Mouse (Mus musculus) left cerebral cortex, adult 8-10 months (tissue): ENCODE measurements at regions not wholly inside any gene's neighbourhood (a gene's known extent, or its start where the extent isn't known, plus 50 kb on each side); places are given as distances from the start of the nearest gene placed in this dataset.

Experiments
- DNase-seq, 2 experiments: peaks; one replicate each; pipeline ENCODE4 v3.0.0; 2022; ENCODE audit warnings: low spot score in 2 of 2

DNA sequence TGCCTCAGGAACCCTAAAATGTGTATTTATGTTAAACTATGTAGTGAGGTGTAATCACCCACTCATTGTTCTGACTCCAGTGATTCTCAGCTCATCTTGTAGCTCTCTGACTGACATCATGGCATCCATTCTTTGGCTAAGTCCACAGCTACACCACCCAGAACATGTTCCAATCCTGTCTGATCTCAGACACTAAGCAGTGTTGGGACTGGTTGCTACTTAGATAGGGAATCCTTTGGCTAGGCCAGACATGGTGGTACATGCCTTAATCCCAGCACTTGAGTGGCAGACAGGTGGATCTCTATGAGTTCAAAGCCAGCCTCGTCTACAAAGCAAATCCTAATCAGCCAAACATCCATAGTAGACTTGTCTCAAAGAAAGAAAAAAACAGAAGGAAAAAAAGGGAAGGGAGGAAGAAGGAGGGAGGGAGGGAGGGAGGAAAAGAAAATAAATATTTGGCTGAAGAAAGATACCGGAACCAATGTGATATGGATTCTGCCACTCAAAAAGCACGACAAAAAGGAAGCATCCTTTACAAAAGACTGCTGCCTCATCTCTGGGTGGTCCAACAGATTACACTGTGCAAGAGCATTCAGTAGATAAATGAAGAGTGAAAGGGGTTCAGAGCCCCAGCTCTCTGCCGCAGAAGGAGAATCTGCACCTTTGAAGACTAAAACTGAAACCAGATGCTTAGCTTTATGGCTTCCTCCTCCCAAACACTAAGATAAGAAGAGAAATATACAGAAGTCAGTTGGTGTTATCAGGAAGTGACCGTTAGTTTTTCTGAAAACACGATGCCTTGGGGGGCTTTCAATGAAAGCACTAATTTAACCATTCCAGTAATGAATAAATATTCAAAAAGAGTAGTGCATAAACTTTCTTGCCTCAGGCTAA, 51.5 kb upstream of the Med13 start:
- DNase-seq: no peak

DNA sequence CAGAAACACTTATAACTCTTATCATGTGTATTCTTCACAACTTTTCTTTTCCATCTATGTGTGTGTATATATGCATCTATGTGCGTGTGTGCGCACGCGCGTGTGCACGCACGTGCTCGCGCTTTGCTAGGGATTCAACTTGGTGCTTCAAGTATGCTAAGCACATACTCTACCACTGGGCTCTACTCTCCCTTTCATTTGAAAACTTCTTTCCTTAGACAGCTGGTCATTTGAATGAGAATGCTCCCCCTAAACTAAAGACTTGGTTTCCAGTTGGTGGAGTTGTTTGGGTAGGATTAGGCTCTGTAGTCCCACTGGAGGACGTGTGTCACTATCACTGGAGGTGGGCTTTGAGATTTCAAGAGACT, 52.2 kb upstream of the Med13 start:
- no peak for DNase-seq

DNA sequence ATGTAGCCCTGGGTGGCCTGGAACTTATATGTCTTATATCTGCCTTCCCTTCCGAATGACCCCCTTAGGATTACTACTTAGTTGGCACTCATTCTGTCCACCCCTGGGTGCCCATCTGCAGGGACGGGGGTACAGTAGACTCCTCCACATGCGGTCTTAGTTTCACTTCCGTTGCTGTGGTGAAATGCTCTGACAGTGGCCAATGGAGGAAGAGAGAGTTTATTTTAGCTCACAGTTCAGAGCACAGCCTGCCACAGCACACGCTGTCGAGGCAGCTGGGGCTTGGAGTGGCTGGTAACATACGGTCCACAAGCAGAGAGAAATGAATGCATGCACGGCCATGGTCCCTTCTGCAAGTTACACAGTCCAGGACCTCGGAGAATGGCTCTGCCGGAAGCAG, 53.1 kb upstream of the Med13 start:
- DNase-seq: no peak

DNA sequence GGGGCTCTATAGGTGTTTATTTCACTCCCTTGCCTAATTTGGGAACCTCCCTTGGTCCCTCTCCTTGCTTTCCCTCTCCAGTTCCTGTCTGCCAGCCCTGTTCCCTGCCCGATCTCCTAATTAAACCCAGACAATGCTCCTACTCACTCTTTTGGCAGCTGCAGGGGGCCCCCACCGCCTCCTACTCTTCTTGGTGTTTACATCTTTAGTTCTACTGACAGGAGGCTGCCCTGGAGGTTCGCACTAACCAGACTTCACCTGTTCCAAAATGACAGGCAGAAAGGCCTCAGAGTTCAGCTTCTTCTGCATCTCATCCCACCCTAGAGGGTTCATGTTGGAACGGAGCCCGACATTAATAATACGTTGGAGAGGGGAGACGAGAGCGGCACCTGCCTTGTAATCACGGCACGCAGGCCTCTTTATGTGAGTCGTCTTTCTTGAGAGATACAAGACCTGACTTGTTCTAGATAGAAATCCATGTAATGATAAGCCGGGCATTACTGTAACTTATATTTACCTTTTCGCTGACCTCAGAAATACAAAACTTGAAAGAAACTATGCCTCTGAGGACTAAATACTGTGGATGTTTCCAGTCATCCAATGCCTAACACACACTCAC, 55.5 kb upstream of the Med13 start:
- no peak for DNase-seq

DNA sequence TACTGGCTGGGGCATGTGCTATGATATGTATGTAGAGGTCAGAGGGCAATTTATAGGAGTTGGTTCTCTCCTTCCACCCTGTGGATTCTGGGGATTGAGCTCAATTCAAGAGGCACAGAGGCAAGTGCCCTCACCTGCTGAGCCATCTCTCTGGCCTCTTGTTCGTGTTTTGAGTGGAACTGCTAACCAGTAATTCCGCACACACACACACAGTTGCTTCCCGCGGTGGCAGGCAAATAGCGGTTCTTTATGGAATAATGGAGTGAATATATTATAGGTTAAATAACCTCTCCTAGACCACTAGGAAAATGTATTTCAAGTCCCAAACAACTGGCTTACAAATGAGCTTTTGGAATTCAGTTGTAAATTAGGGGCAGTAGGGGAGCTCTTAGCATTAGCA, 59.1 kb upstream of the Med13 start:
- DNase-seq: no peak

DNA sequence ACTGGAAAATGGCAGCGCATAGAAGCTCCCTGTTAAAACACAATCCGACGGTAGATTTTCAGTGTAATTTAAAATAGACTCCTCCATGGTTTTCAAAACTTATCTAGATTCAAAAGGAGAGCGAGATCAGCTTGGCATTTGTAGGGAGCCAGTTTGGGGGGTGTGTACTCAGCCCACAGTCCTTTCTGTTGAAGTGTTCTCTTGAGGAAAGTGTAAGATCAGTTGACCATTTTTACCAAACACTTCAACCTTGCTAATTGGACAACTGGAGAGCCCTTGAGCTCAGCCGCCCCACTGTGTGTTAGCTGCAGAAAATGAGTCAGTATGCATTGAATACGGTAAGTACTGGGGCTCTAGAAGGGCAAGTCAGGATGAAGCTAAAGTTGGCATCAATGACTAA, 59.8 kb upstream of the Med13 start:
- no peak for DNase-seq

DNA sequence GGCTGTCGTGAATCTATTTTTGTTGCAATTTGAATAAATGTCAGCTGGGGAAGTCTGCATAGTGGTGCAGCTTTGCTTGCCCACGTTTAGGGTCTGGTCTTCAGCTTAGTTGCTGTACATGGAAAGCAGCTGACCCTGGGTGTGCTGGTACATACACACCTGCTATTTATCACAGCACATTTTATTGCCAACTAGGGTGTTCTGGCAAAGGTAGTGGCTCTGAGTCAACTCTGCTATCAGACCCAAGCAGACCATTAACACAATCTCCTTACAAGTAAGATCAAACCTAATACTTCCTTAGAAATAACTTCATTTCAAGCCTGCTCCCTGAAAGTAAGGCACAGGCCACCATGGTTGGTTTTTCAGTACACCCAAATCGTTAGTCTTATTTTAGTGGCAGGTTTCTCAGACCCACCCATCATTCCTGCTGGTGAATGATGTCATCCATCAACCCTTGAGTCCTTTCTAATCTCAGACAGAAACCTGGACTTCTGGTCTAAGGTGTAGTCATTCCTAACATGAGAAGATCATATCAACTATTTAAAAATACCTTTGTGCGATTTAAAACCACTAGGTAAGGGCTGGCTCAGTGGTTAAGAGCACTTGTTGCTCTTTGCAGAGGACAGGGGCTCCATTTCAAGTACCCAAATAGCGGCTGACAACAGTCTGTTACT, 62.5 kb upstream of the Med13 start:
- DNase-seq: no peak

DNA sequence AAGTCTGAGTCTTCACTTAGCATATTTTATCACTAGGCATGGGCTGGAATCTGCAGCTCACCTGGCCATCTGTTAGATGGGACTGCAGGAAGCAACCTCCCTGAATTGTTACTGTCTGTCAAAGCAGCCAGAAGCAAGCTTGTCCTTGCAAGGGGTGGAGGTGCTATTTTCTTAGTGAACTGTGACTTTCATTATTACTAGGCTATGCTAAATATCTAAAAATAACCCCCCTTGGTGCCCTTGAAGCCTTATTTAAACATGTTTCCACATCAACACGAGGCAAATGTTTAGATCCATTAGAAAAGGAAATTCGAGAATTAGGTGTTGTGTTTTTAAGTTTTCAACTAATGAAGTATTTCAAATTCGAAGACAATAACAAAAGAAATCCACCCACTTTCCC, 55.5 kb upstream of the Rnft1 start:
- DNase-seq: no peak

DNA sequence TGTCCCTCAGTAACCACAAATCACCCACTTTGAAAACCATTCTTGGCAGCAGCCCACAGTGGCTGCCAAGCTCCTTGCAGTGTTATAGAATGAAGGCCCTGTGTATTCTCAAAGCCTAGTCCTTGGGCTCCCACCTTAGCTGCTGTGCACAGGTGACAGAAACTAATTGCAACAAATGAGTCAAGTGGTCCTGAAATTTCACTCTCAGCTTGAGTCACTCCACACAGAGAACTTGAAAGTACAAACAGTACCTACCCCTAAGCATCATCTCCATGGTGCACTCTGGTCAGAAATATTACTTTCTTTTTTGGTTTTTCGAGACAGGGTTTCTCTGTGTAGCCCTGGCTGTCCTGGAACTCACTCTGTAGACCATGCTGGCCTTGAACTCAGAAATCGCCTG, 54.2 kb upstream of the Rnft1 start:
- DNase-seq: no peak

DNA sequence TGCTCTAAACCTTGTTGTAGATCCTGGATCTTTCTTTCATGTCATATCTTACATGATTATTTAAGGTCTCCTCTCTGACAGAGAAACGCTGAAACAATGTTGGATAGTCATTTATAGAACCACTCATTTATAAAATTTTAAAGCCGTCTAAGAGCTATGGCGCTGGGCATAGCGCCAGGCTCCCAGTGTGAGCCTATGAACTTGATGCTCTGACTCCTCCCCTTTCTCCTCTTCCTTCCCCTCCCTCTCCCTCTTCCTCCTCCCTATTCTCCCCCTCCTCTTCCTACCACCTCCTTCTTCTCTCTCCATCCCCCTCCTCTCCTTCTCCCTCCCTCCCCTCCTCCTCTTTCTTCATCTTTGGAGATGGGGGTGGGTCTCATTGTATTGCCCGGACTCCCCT, 52.9 kb upstream of the Rnft1 start:
- no peak for DNase-seq

DNA sequence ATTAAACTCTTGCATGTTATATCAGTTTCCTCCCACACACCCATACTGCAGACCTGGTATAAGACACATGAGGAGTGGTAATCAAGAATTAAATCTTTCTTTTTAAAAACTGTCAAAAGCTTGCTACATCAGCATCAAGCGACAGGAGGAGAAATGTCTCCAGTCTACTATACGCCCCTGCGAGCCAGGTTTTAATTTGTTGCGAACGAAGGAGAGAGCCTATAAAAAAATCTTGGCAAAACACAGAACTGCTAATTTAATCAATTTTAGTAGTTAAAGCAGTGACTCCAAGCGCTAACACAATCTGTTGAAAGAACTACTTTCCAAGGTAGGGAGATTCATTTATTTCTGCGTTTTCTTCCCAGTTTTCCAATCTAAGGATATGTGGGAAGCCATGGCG, 50.4 kb upstream of the Rnft1 start:
- DNase-seq: peak in 1 of 2 experiments; percentile 39
